Mouse (Mus musculus) liver, adult 2 months (tissue): Measurements from ENCODE around the gene Naa11. TPM values are rescaled to one million over a fixed set of nuclear protein-coding genes. Genes with fewer than 3 reads are reported as not detected.

ENCODE experiments used
- DNase-seq: peaks from one replicate; pipeline ENCODE4 v3.0.0-alpha.2; 2011; ENCODE audit warnings: low read depth, low spot score; ENCODE audit errors: extremely low read depth
- H3K27ac ChIP-seq: fragments of 200-500 bp; replicated peaks from 2 replicates; pipeline ENCODE4 v1.5.1; 2012; ENCODE audit warnings: low read depth, mild to moderate bottlenecking, control low read depth, inconsistent platforms, low read length; ENCODE audit not compliant: insufficient read depth
- H3K27me3 ChIP-seq: fragments of 200-500 bp; 2 replicates; pipeline ENCODE4 v1.6.1; 2012; ENCODE audit warnings: mild to moderate bottlenecking, moderate library complexity, low read length, inconsistent platforms; ENCODE audit not compliant: control insufficient read depth, insufficient read depth
- H3K36me3 ChIP-seq: fragments of 200-500 bp; 2 replicates; pipeline ENCODE4 v1.6.1; 2012; ENCODE audit warnings: low read length, inconsistent platforms; ENCODE audit not compliant: control insufficient read depth, insufficient read depth
- H3K4me1 ChIP-seq: fragments of 200-500 bp; 2 replicates; pipeline ENCODE4 v1.6.1; 2011; ENCODE audit warnings: low read length; ENCODE audit not compliant: control insufficient read depth, insufficient read depth
- H3K4me3 ChIP-seq: fragments of 200-500 bp; 2 replicates; pipeline ENCODE4 v1.5.1; 2011; ENCODE audit warnings: low read depth, mild to moderate bottlenecking, control low read depth, low read length, moderate library complexity; ENCODE audit not compliant: insufficient read depth
- H3K79me2 ChIP-seq: fragments of 200-500 bp; 2 replicates; pipeline ENCODE4 v1.6.1; 2012; ENCODE audit warnings: inconsistent platforms, mild to moderate bottlenecking, low read length, moderate library complexity; ENCODE audit not compliant: control insufficient read depth, insufficient read depth
- H3K9ac ChIP-seq: fragments of 200-500 bp; 2 replicates; pipeline ENCODE4 v1.6.1; 2012; ENCODE audit warnings: low read depth, mild to moderate bottlenecking, control low read depth, inconsistent platforms, low read length
- CTCF ChIP-seq: fragments of 200-500 bp; IDR thresholded peaks from 2 replicates; pipeline ENCODE4 v1.5.1; 2011; ENCODE audit warnings: low read depth, low read length, control low read depth
- POLR2A ChIP-seq: fragments of 200-500 bp; IDR thresholded peaks from 2 replicates; pipeline ENCODE4 v1.6.1; 2011; ENCODE audit warnings: low read length, control low read depth; ENCODE audit not compliant: insufficient read depth; ENCODE audit errors: extremely low read depth
- WGBS: fragments of 180-500 bp; shearing (Covaris S2); methylation state at CpG from one replicate; pipeline ENCODE4 v1.1.7; 2018; 5-methylcytosine and 5-hydroxymethylcytosine counted together
- polyA plus RNA-seq: library from polyadenylated mRNA; depleted of rRNA; stranded (reverse); fragments of >200 nt; gene quantifications from 2 replicates; pipeline ENCODE4 v1.2.3, GENCODE M21; 2012; rRNA removed
- total RNA-seq: library from RNA; depleted of rRNA; stranded (reverse); fragments of >200 nt; gene quantifications from 2 replicates; pipeline ENCODE4 v1.2.3, GENCODE M21; 2014; rRNA removed

Gene Naa11
- total RNA-seq (not detected in 2 replicates), polyA plus RNA-seq (not detected in 2 replicates)

DNA sequence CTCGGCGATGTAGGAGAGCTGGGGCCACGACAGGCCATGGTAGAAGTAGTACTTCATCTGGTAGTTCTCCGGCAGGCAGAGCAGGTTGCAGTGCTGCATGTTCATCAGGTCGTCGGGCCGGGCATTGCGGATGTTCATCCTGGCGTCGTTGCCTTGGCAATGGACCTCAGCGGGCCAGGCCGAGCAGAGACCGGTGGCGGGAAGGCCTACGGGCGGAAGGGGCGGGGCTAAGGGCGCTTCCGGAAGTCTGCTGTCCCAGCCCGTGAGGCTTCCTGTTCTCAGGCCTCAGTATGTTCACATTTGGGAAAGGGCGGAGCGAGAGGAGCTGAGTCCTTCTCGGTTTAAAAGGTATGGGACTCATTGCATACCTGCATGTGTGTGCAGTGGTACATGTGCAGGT, at the start of gene Naa11:
Gene Naa11 (minus strand): TSS at position 220 of the 400 bp plus-strand sequence.
- TF ChIP-seq CTCF (no peak), POLR2A (no peak)
- WGBS, result 90% methylated on average over 23 of the region's 23 CpGs
- Histone ChIP-seq H3K36me3 (no peaks in the 10 kb centered on the region), H3K9ac (no peak within 1 kb of the TSS), H3K27ac (no peak within 1 kb of the TSS), H3K4me1 (no peaks in the 10 kb centered on the region), H3K79me2 (no peaks in the 10 kb centered on the region), H3K27me3 (no peaks in the 10 kb centered on the region), H3K4me3 (no peak within 1 kb of the TSS)
- DNase-seq, result no peak

GRCm38 (mm10) chr5:97432512-97432911, 40.3 kb upstream of the Naa11 start:
- WGBS, result 87% methylated on average over 2 of the region's 2 CpGs
- DNase-seq, result no peak
- no peak overlapping the region for H3K4me3 ChIP-seq

GRCm38 (mm10) chr5:97429976-97430375, 37.8 kb upstream of the Naa11 start:
- H3K4me3 ChIP-seq, result no peak overlapping the region
- H3K27ac ChIP-seq, result no peak overlapping the region
- TF ChIP-seq CTCF (no peak), POLR2A (no peak)
- no peaks in the 10 kb centered on the region for H3K79me2 ChIP-seq
- no peak for DNase-seq
- no peaks in the 10 kb centered on the region for H3K36me3 ChIP-seq
- H3K4me1 ChIP-seq, result no peaks in the 10 kb centered on the region
- no peak overlapping the region for H3K9ac ChIP-seq
- WGBS, result 88% methylated on average over 9 of the region's 9 CpGs
- H3K27me3 ChIP-seq, result no peaks in the 10 kb centered on the region; the same call in 1 of the 2 replicates

More at GRCm38 (mm10) chr5:97432512-97432911, 40.3 kb upstream of the Naa11 start:
- Histone ChIP-seq H3K27ac (no peak overlapping the region), H3K9ac (no peak overlapping the region), H3K4me1 (no peaks in the 10 kb centered on the region), H3K36me3 (no peaks in the 10 kb centered on the region), H3K27me3 (no peaks in the 10 kb centered on the region; the same call in 1 of the 2 replicates), H3K79me2 (no peaks in the 10 kb centered on the region)
- TF ChIP-seq CTCF (no peak), POLR2A (no peak)

GRCm38 (mm10) chr5:97421669-97422068, 29.5 kb upstream of the Naa11 start:
- Histone ChIP-seq H3K27ac (no peak overlapping the region), H3K4me3 (no peak overlapping the region), H3K9ac (no peak overlapping the region), H3K79me2 (no peaks in the 10 kb centered on the region), H3K27me3 (no peaks in the 10 kb centered on the region), H3K4me1 (no peaks in the 10 kb centered on the region), H3K36me3 (no peaks in the 10 kb centered on the region)
- 83% methylated on average over 2 of the region's 2 CpGs for WGBS
- no peak for DNase-seq
- TF ChIP-seq POLR2A (no peak), CTCF (no peak)

GRCm38 (mm10) chr5:97417185-97417584, 25.0 kb upstream of the Naa11 start:
- Histone ChIP-seq H3K4me1 (no peaks in the 10 kb centered on the region), H3K27me3 (no peaks in the 10 kb centered on the region), H3K4me3 (no peak overlapping the region), H3K36me3 (no peaks in the 10 kb centered on the region), H3K79me2 (no peaks in the 10 kb centered on the region), H3K27ac (no peak overlapping the region), H3K9ac (no peak overlapping the region)
- no peak for DNase-seq
- 79% methylated on average over 2 of the region's 2 CpGs for WGBS
- TF ChIP-seq CTCF (no peak), POLR2A (no peak)

DNA sequence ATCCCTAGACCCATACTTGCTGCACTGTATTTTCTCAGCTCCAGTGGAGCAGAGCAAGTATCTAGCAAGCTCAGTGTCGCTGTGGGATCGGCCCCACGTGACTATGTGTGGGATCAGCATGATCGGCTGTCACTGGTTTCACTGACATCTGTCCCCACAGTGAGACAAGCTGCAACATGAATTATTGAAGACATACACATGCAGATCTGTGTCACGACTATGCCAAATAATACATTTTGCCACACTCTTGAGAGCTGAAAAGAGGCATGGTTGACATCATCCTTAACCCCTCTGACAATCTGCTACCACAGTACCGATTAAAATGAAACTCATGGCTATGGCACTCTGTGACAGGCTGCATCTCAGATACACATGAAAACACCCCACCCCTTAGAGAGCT, 23.7 kb upstream of the Naa11 start:
- TF ChIP-seq POLR2A (no peak), CTCF (no peak)
- 83% methylated on average over 6 of the region's 6 CpGs for WGBS
- Histone ChIP-seq H3K27ac (no peak overlapping the region), H3K36me3 (no peaks in the 10 kb centered on the region), H3K79me2 (no peaks in the 10 kb centered on the region), H3K9ac (no peak overlapping the region), H3K4me1 (no peaks in the 10 kb centered on the region), H3K27me3 (no peaks in the 10 kb centered on the region), H3K4me3 (no peak overlapping the region)
- no peak for DNase-seq
